ENCODE assay signal across 15 mouse cellular contexts in genomic region chr15:88245496-88246246, GRCm38 (mm10).
DNase-seq lines count a peak whose midpoint lies in the region; ATAC-seq lines count a peak whose summit lies in the region.
"Had no signal": no experiment of that assay in that cellular context is flagged by ENCODE, and none has a peak within 500 bp of the region (broad histone marks: within the 10 kb centered on the region; RNA-seq: fewer than 3 reads in every experiment).

No protein-coding gene starts in this region.

- WGBS in forebrain, embryonic 13.5 days, result 49% methylated on average over 22 of the region's 22 CpGs
- 48% methylated on average over 22 of the region's 22 CpGs for WGBS in forebrain, embryonic 14.5 days
- WGBS in midbrain, embryonic 14.5 days, result 48% methylated on average over 22 of the region's 22 CpGs
- 51% methylated on average over 22 of the region's 22 CpGs for WGBS in midbrain, embryonic 15.5 days

- H3K27ac ChIP-seq in forebrain, embryonic 13.5 days, result no peak overlapping the region; the same call in 1 of the 2 replicates
- no peak overlapping the region for H3K27ac ChIP-seq in forebrain, embryonic 14.5 days (ENCODE audit: low read depth, low read length)
- H3K27ac ChIP-seq in midbrain, embryonic 14.5 days (replicated peaks; ENCODE audit: low read depth, low read length), result no peak overlapping the region
- no peak overlapping the region for H3K27ac ChIP-seq in midbrain, embryonic 15.5 days
- H3K27ac ChIP-seq: macrophage; neural tube, embryonic 15.5 days; stomach, postnatal 0 days had no signal

- peaks cover 14% of the 10 kb centered on the region for H3K27me3 ChIP-seq in forebrain, embryonic 13.5 days
- H3K27me3 ChIP-seq in forebrain, embryonic 14.5 days (replicated peaks; ENCODE audit: control insufficient read depth, insufficient read depth, low read length), result no peaks in the 10 kb centered on the region
- no peaks in the 10 kb centered on the region for H3K27me3 ChIP-seq in midbrain, embryonic 14.5 days (ENCODE audit: control insufficient read depth, insufficient read depth, low read length)
- 0 out of 2 replicates have a peak, but pooled peaks cover 5% of the 10 kb centered on the region for H3K27me3 ChIP-seq in midbrain, embryonic 15.5 days (replicated peaks)

- H3K4me3 ChIP-seq in forebrain, embryonic 13.5 days, result no peak overlapping the region
- H3K4me3 ChIP-seq in forebrain, embryonic 14.5 days (ENCODE audit: low read depth, low read length), result no peak overlapping the region
- H3K4me3 ChIP-seq in midbrain, embryonic 14.5 days (replicated peaks; ENCODE audit: low read depth, low read length), result no peak overlapping the region
- H3K4me3 ChIP-seq in midbrain, embryonic 15.5 days, result no peak overlapping the region
- H3K4me3 ChIP-seq: neural tube, embryonic 15.5 days had no signal

- H3K4me2 ChIP-seq in forebrain, embryonic 13.5 days, result no peak overlapping the region
- no peak overlapping the region for H3K4me2 ChIP-seq in forebrain, embryonic 14.5 days (ENCODE audit: low read length)
- no peak overlapping the region for H3K4me2 ChIP-seq in midbrain, embryonic 14.5 days (ENCODE audit: low read length)
- H3K4me2 ChIP-seq in midbrain, embryonic 15.5 days, result no peak overlapping the region
- H3K4me2 ChIP-seq: neural tube, embryonic 15.5 days had no signal

- no peaks in the 10 kb centered on the region for H3K36me3 ChIP-seq in forebrain, embryonic 13.5 days (ENCODE audit: poor library complexity, severe bottlenecking)
- no peaks in the 10 kb centered on the region for H3K36me3 ChIP-seq in forebrain, embryonic 14.5 days (ENCODE audit: control insufficient read depth, insufficient read depth, low read length)
- H3K36me3 ChIP-seq in midbrain, embryonic 14.5 days (ENCODE audit: control insufficient read depth, insufficient read depth, low read length), result no peaks in the 10 kb centered on the region
- H3K36me3 ChIP-seq in midbrain, embryonic 15.5 days (replicated peaks), result no peaks in the 10 kb centered on the region
- H3K36me3 ChIP-seq: neural tube, embryonic 15.5 days had no signal

- no peak for ATAC-seq in forebrain, embryonic 13.5 days
- ATAC-seq in forebrain, embryonic 14.5 days, result no peak
- no peak for ATAC-seq in midbrain, embryonic 14.5 days (ENCODE audit: low FRiP score, low TSS enrichment)
- ATAC-seq in midbrain, embryonic 15.5 days (replicated peaks), result no peak

- peaks cover 11% of the 10 kb centered on the region for H3K4me1 ChIP-seq in forebrain, embryonic 13.5 days
- peaks cover 3% of the 10 kb centered on the region; the same call in 1 of the 2 replicates for H3K4me1 ChIP-seq in forebrain, embryonic 14.5 days (ENCODE audit: control insufficient read depth, insufficient read depth, low read length)
- H3K4me1 ChIP-seq in midbrain, embryonic 14.5 days (ENCODE audit: control insufficient read depth, insufficient read depth, low read length), result peaks cover 12% of the 10 kb centered on the region
- H3K4me1 ChIP-seq in midbrain, embryonic 15.5 days, result peaks cover 13% of the 10 kb centered on the region

- DNase-seq in forebrain, embryonic 14.5 days (ENCODE audit: low spot score), result no peak
- peak; percentile 17 for DNase-seq in midbrain, embryonic 14.5 days
- DNase-seq in brain, adult 2 months (ENCODE audit: low read depth, low spot score), result peak; percentile 24
- DNase-seq in mesoderm, embryonic 11.5 days (ENCODE audit: low read depth, low spot score), result peak; percentile 6
- no peak for DNase-seq in thymus, postnatal 0 days (ENCODE audit: low spot score)
- DNase-seq: adrenal gland, postnatal 14 days; gastrocnemius, postnatal 14 days; heart, postnatal 10 days; liver; lung, adult 18-20 months had no signal

- H3K9me3 ChIP-seq in forebrain, embryonic 13.5 days (replicated peaks), result no peaks in the 10 kb centered on the region
- H3K9me3 ChIP-seq in forebrain, embryonic 14.5 days (replicated peaks; ENCODE audit: control insufficient read depth, low read length), result no peaks in the 10 kb centered on the region
- no peaks in the 10 kb centered on the region for H3K9me3 ChIP-seq in midbrain, embryonic 14.5 days (ENCODE audit: control insufficient read depth, low read length)
- H3K9me3 ChIP-seq in midbrain, embryonic 15.5 days, result no peaks in the 10 kb centered on the region
- H3K9me3 ChIP-seq: neural tube, embryonic 15.5 days had no signal

- peak overlapping the region; percentile 37; the same call in 1 of the 2 replicates for H3K9ac ChIP-seq in forebrain, embryonic 13.5 days
- no peak overlapping the region for H3K9ac ChIP-seq in forebrain, embryonic 14.5 days (ENCODE audit: low read length)
- H3K9ac ChIP-seq in midbrain, embryonic 14.5 days (replicated peaks; ENCODE audit: low read length), result no peak overlapping the region
- no peak overlapping the region for H3K9ac ChIP-seq in midbrain, embryonic 15.5 days
- H3K9ac ChIP-seq: neural tube, embryonic 15.5 days had no signal

Comparison
In these comparisons a context has a peak if more than half of its experiments do, and no peak if none do; other contexts are left out.
1. DNase-seq: peak in midbrain, embryonic 14.5 days (single experiment), brain, adult 2 months (single experiment) and mesoderm, embryonic 11.5 days (single experiment); none in forebrain, embryonic 14.5 days (single experiment) and thymus, postnatal 0 days (single experiment).